Mouse (Mus musculus) CH12.LX (cell line): ENCODE results near the gene Tfr2. TPM values are rescaled to one million over a fixed set of nuclear protein-coding genes. Genes with fewer than 3 reads are reported as not detected.

ENCODE experiments used
- DNase-seq: peaks from one replicate; pipeline ENCODE4 v3.0.0-alpha.2; 2013; ENCODE audit errors: extremely low read depth
- H3K27ac ChIP-seq: 2 replicates; pipeline ENCODE4 v1.5.1; 2012; ENCODE audit warnings: low read depth, mild to moderate bottlenecking, control low read depth, moderate library complexity; ENCODE audit not compliant: insufficient read depth
- H3K27me3 ChIP-seq: replicated peaks from 2 replicates; pipeline ENCODE3; 2012; ENCODE audit warnings: inconsistent platforms
- H3K36me3 ChIP-seq, 2 experiments: replicated peaks in 1 of 2; 2 replicates each; pipeline versions ENCODE3 to v1.6.1; 2012; ENCODE audit warnings: inconsistent platforms in 1 of 2, low read length in 1 of 2, mild to moderate bottlenecking in 1 of 2, mixed read lengths in 1 of 2, moderate library complexity in 1 of 2; ENCODE audit not compliant: control insufficient read depth in 1 of 2, insufficient read depth in 1 of 2
- H3K4me1 ChIP-seq, 2 experiments: 2 replicates each; pipeline ENCODE4 v1.6.1; 2012; ENCODE audit warnings: inconsistent platforms in 1 of 2, moderate library complexity in 1 of 2; ENCODE audit not compliant: insufficient read depth in 2 of 2, control insufficient read depth in 1 of 2
- H3K4me2 ChIP-seq: 2 replicates; pipeline ENCODE4 v1.6.1; 2012; ENCODE audit warnings: low read depth, mild to moderate bottlenecking, control low read depth; ENCODE audit not compliant: poor library complexity, insufficient read depth, severe bottlenecking
- H3K4me3 ChIP-seq, 3 experiments: fragments of 150-350 bp in 1 of 3; sonication (generic) in 1 of 3; replicated peaks in 1 of 3; 2 replicates each; pipeline versions ENCODE3 to v1.5.1; 2011 to 2012; ENCODE audit warnings: low read depth in 2 of 3, low read length in 2 of 3, mild to moderate bottlenecking in 2 of 3, moderate library complexity in 2 of 3, control low read depth in 1 of 3, improper control_type of control experiment in 1 of 3, inconsistent platforms in 1 of 3, mixed read lengths in 1 of 3; ENCODE audit not compliant: poor library complexity in 1 of 3
- H3K79me2 ChIP-seq: replicated peaks from 2 replicates; pipeline ENCODE4 v1.6.1; 2012; ENCODE audit warnings: mild to moderate bottlenecking, moderate library complexity; ENCODE audit not compliant: control insufficient read depth, poor library complexity, insufficient read depth, severe bottlenecking; ENCODE audit errors: extremely low read depth
- H3K9ac ChIP-seq: 2 replicates; pipeline ENCODE4 v1.6.1; 2012; ENCODE audit warnings: low read depth, mild to moderate bottlenecking, control low read depth, moderate library complexity; ENCODE audit not compliant: insufficient read depth
- H3K9me3 ChIP-seq: replicated peaks from 2 replicates; pipeline ENCODE3; 2012; ENCODE audit warnings: low read length, inconsistent platforms, mixed read lengths
- BHLHE40 ChIP-seq: IDR thresholded peaks from 2 replicates; pipeline ENCODE4 v1.6.1; 2011; ENCODE audit warnings: mild to moderate bottlenecking, low read depth, low read length, improper control_type of control experiment
- CHD1 ChIP-seq: IDR thresholded peaks from 2 replicates; pipeline ENCODE4 v1.6.1; 2012; ENCODE audit warnings: low read depth, low read length, improper control_type of control experiment, inconsistent platforms
- CHD2 ChIP-seq: IDR thresholded peaks from 2 replicates; pipeline ENCODE4 v1.6.1; 2011; ENCODE audit warnings: low read length, improper control_type of control experiment
- CTCF ChIP-seq, 2 experiments: IDR thresholded peaks in 1 of 2; conservative IDR thresholded peaks in 1 of 2; 2 replicates each; pipeline ENCODE4 v1.5.1; 2011 to 2012; ENCODE audit warnings: low read depth in 2 of 2, low read length in 2 of 2, improper control_type of control experiment in 1 of 2, inconsistent platforms in 1 of 2, mild to moderate bottlenecking in 1 of 2, moderate library complexity in 1 of 2
- EP300 ChIP-seq: IDR thresholded peaks from 2 replicates; pipeline ENCODE4 v1.6.1; 2011; ENCODE audit warnings: low read length, improper control_type of control experiment
- ETS1 ChIP-seq: conservative IDR thresholded peaks from 2 replicates; pipeline ENCODE4 v1.6.1; 2012; ENCODE audit warnings: low read depth, mild to moderate bottlenecking, inconsistent platforms, low read length, improper control_type of control experiment, moderate library complexity
- GABPA ChIP-seq: IDR thresholded peaks from 2 replicates; pipeline ENCODE4 v1.6.1; 2012; ENCODE audit warnings: low read depth, low read length, improper control_type of control experiment, inconsistent platforms; ENCODE audit not compliant: insufficient replicate concordance
- HCFC1 ChIP-seq: IDR thresholded peaks from 2 replicates; pipeline ENCODE4 v1.6.1; 2012; ENCODE audit warnings: low read depth, mild to moderate bottlenecking, inconsistent platforms, low read length, improper control_type of control experiment
- IRF4 ChIP-seq: IDR thresholded peaks from 2 replicates; pipeline ENCODE4 v1.6.1; 2014; ENCODE audit warnings: low read depth, mild to moderate bottlenecking, inconsistent platforms, low read length, improper control_type of control experiment
- JUN ChIP-seq: IDR thresholded peaks from 2 replicates; pipeline ENCODE4 v1.6.1; 2011; ENCODE audit warnings: low read depth, mild to moderate bottlenecking, low read length, improper control_type of control experiment, moderate library complexity; ENCODE audit not compliant: insufficient read depth
- JUND ChIP-seq: conservative IDR thresholded peaks from 2 replicates; pipeline ENCODE4 v1.6.1; 2011; ENCODE audit warnings: low read depth, low read length, improper control_type of control experiment
- KAT2A ChIP-seq: IDR thresholded peaks from 2 replicates; pipeline ENCODE4 v1.6.1; 2012; ENCODE audit warnings: low read length, improper control_type of control experiment, inconsistent platforms; ENCODE audit not compliant: insufficient replicate concordance
- MAX ChIP-seq: IDR thresholded peaks from 2 replicates; pipeline ENCODE4 v1.6.1; 2011; ENCODE audit warnings: low read length, improper control_type of control experiment
- MEF2A ChIP-seq: IDR thresholded peaks from 2 replicates; pipeline ENCODE4 v1.6.1; 2014; ENCODE audit warnings: low read depth, mild to moderate bottlenecking, inconsistent platforms, low read length, improper control_type of control experiment, borderline replicate concordance
- MXI1 ChIP-seq: IDR thresholded peaks from 2 replicates; pipeline ENCODE4 v1.6.1; 2011; ENCODE audit warnings: mild to moderate bottlenecking, low read depth, low read length, improper control_type of control experiment
- MYC ChIP-seq: IDR thresholded peaks from 2 replicates; pipeline ENCODE4 v1.6.1; 2011; ENCODE audit warnings: low read depth, mild to moderate bottlenecking, improper control_type of control experiment, low read length
- NELFE ChIP-seq: IDR thresholded peaks from 2 replicates; pipeline ENCODE4 v1.6.1; 2011; ENCODE audit warnings: low read depth, low read length, improper control_type of control experiment
- NRF1 ChIP-seq: IDR thresholded peaks from 2 replicates; pipeline ENCODE4 v1.6.1; 2014; ENCODE audit warnings: low read depth, mild to moderate bottlenecking, inconsistent platforms, low read length, improper control_type of control experiment, moderate library complexity
- PAX5 ChIP-seq: IDR thresholded peaks from 2 replicates; pipeline ENCODE4 v1.6.1; 2012; ENCODE audit warnings: low read length, inconsistent platforms, mixed read lengths
- RAD21 ChIP-seq: IDR thresholded peaks from 2 replicates; pipeline ENCODE4 v1.6.1; 2011; ENCODE audit warnings: low read depth, mild to moderate bottlenecking, low read length, improper control_type of control experiment, moderate library complexity
- RCOR1 ChIP-seq: conservative IDR thresholded peaks from 2 replicates; pipeline ENCODE4 v1.6.1; 2012; ENCODE audit warnings: low read depth, mild to moderate bottlenecking, inconsistent platforms, low read length, improper control_type of control experiment
- SIN3A ChIP-seq: IDR thresholded peaks from 2 replicates; pipeline ENCODE4 v1.6.1; 2012; ENCODE audit warnings: low read length, improper control_type of control experiment, inconsistent platforms
- SMC3 ChIP-seq: IDR thresholded peaks from 2 replicates; pipeline ENCODE4 v1.6.1; 2011; ENCODE audit warnings: low read depth, low read length, improper control_type of control experiment
- TBP ChIP-seq: conservative IDR thresholded peaks from 2 replicates; pipeline ENCODE4 v1.6.1; 2011; ENCODE audit warnings: low read depth, low read length, improper control_type of control experiment
- TCF12 ChIP-seq: IDR thresholded peaks from 2 replicates; pipeline ENCODE4 v1.6.1; 2014; ENCODE audit warnings: low read depth, mild to moderate bottlenecking, inconsistent platforms, low read length, improper control_type of control experiment
- UBTF ChIP-seq: IDR thresholded peaks from 2 replicates; pipeline ENCODE4 v1.6.1; 2012; ENCODE audit warnings: low read depth, mild to moderate bottlenecking, inconsistent platforms, low read length, improper control_type of control experiment, moderate library complexity
- USF1 ChIP-seq: IDR thresholded peaks from 2 replicates; pipeline ENCODE4 v1.6.1; 2014; ENCODE audit warnings: low read depth, mild to moderate bottlenecking, inconsistent platforms, low read length, improper control_type of control experiment
- ZKSCAN1 ChIP-seq: IDR thresholded peaks from 2 replicates; pipeline ENCODE4 v1.6.1; 2012; ENCODE audit warnings: low read depth, inconsistent platforms, low read length, improper control_type of control experiment, borderline replicate concordance
- ZNF384 ChIP-seq: IDR thresholded peaks from 2 replicates; pipeline ENCODE4 v1.6.1; 2012; ENCODE audit warnings: low read depth, low read length, improper control_type of control experiment, inconsistent platforms
- dilution Hi-C: fragments of 300-500 bp; cut with MboI; formaldehyde crosslinking; loops from 2 replicates; pipeline ENCODE4 v1.14.3; 2020; ENCODE audit warnings: low sequenced_read_pairs; ENCODE audit not compliant: extremely low pct_unique_long_range_greater_than_20kb, extremely low pct_ligation_motif_present
- in situ Hi-C: fragments of 300-500 bp; cut with MboI; formaldehyde crosslinking; loops from 3 replicates; pipeline ENCODE4 v1.14.3; 2019; ENCODE audit warnings: low sequenced_read_pairs, low pct_ligation_motif_present, low pct_unique_long_range_greater_than_20kb, mixed read lengths
- polyA plus RNA-seq: library from polyadenylated mRNA; unstranded; fragments of >175 nt; gene quantifications from 2 replicates; pipeline ENCODE4 v1.2.1, GENCODE M21; 2012; ENCODE audit warnings: low read depth; ENCODE audit not compliant: insufficient read length
- total RNA-seq, 2 experiments: library from RNA; depleted of rRNA; stranded (reverse); fragments of 300-350 nt in 1 of 2; fragments of >200 nt in 1 of 2; gene quantifications; 2 replicates each; pipeline ENCODE4 v1.2.3; 2012 to 2014

The Tfr2 gene
- total and polyA plus RNA-seq, 3 experiments = 0.67 to 2.2 (median 2.2) TPM

GRCm38 (mm10) chr5:137600281-137600618 lies 30.6 kb downstream of the Tfr2 start:
- dilution Hi-C loops (no loop called here), in situ Hi-C loops (no loop called here)

GRCm38 (mm10) chr5:137600619-137601364 lies 31.2 kb downstream of the Tfr2 start, which contains the start of gene Mospd3:
Mospd3 (minus strand) TSS chr5:137601058.
- Histone ChIP-seq H3K4me3 (peak within 1 kb of the TSS; percentile 60 to 92 (median 74)), H3K36me3 (peaks cover 12 to 31% of the 10 kb centered on the region in 2 experiments), H3K79me2 (peaks cover 6% of the 10 kb centered on the region; the same call in 1 of the 2 replicates), H3K4me1 (peaks cover 13 to 41% of the 10 kb centered on the region in 2 experiments), H3K9me3 (no peaks in the 10 kb centered on the region), H3K27me3 (no peaks in the 10 kb centered on the region), H3K27ac (peak within 1 kb of the TSS; percentile 77), H3K9ac (peak within 1 kb of the TSS; percentile 94), H3K4me2 (peak within 1 kb of the TSS; percentile 86)
- in situ Hi-C loops = no loop called here
- dilution Hi-C loops = no loop called here
- DNase-seq = peak; percentile 99
- TF ChIP-seq NELFE (peak; percentile 91), HCFC1 (peak; percentile 90), PAX5 (no peak), EP300 (no peak), BHLHE40 (no peak), JUND (no peak), SMC3 (no peak), SIN3A (peak; percentile 93; the same call in 1 of the 2 replicates), NRF1 (peak; percentile 60), JUN (no peak), ETS1 (no peak), RAD21 (no peak), RCOR1 (peak; percentile 76), MEF2A (peak; percentile 12; the same call in 1 of the 2 replicates), TBP (peak; percentile 82), IRF4 (peak; percentile 40; the same call in 1 of the 2 replicates), MXI1 (peak; percentile 54), CHD2 (peak; percentile 96), USF1 (no peak; the same call in 1 of the 2 replicates), ZKSCAN1 (no peak), GABPA (peak; percentile 11; the same call in 1 of the 2 replicates), CTCF (conservative IDR thresholded peaks at IDR 0.05 in 1 of 2, IDR thresholded peaks at IDR 0.05 in 1 of 2; ENCODE audit: low read depth in 2 of 2, low read length in 2 of 2) (no peak), UBTF (no peak), ZNF384 (peak; percentile 46; the same call in 1 of the 2 replicates), TCF12 (peak; percentile 73; the same call in 1 of the 2 replicates), KAT2A (peak; percentile 89)

More at GRCm38 (mm10) chr5:137600281-137600618, 30.6 kb downstream of the Tfr2 start:
- H3K79me2 ChIP-seq = peaks cover 6% of the 10 kb centered on the region; the same call in 1 of the 2 replicates
- H3K27ac ChIP-seq = no peak overlapping the region
- H3K4me3 ChIP-seq = peak overlapping the region; percentile 60 to 92 (median 74)
- peaks cover 13 to 40% of the 10 kb centered on the region in 2 experiments for H3K4me1 ChIP-seq
- H3K4me2 ChIP-seq = peak overlapping the region; percentile 86
- H3K9ac ChIP-seq = peak overlapping the region; percentile 81
- peak; percentile 5 for DNase-seq
- H3K36me3 ChIP-seq = peaks cover 12 to 29% of the 10 kb centered on the region in 2 experiments
- H3K27me3 ChIP-seq = no peaks in the 10 kb centered on the region
- TF ChIP-seq CTCF (conservative IDR thresholded peaks at IDR 0.05 in 1 of 2, IDR thresholded peaks at IDR 0.05 in 1 of 2; ENCODE audit: low read depth in 2 of 2, low read length in 2 of 2) = no peak
- TF ChIP-seq CHD2 = no peak
- no peak for TF ChIP-seq JUN
- no peak for TF ChIP-seq CHD1
- no peak for TF ChIP-seq EP300
- TF ChIP-seq SIN3A = no peak
- no peak for TF ChIP-seq RAD21
- no peak for TF ChIP-seq ZNF384
- no peak for TF ChIP-seq NRF1
- TF ChIP-seq USF1 = no peak
- no peak for TF ChIP-seq MAX
- no peak for TF ChIP-seq TBP
- TF ChIP-seq MYC = no peak
- no peaks in the 10 kb centered on the region for H3K9me3 ChIP-seq
